Mouse (Mus musculus) hindlimb bud, embryonic 11.5 days (tissue): ENCODE data around the gene Scn7a.
A peak's percentile ranks its signal among the peaks of the same experiment; 100 is the strongest.

Experiments
- DNase-seq: peaks from one replicate; pipeline ENCODE4 v3.0.0-alpha.2; 2012; ENCODE audit warnings: low read depth, low spot score; ENCODE audit errors: extremely low spot score

Scn7a gene

GRCm38 (mm10) chr2:66784765-66785164 is at the start of gene Scn7a:
Gene Scn7a, minus strand, starts transcription at chr2:66784914.
- DNase-seq, result no peak

- no peak for DNase-seq
Measured at GRCm38 (mm10) chr2:66827729-66828128, 43.0 kb upstream of the Scn7a start.

GRCm38 (mm10) chr2:66819862-66820559 is 35.3 kb upstream of the Scn7a start:
- DNase-seq, result no peak

- peak; percentile 33 for DNase-seq
Measured at GRCm38 (mm10) chr2:66799676-66800249, 15.0 kb upstream of the Scn7a start.

GRCm38 (mm10) chr2:66797493-66797892 is 12.8 kb upstream of the Scn7a start:
- DNase-seq, result no peak

- no peak for DNase-seq
Measured at GRCm38 (mm10) chr2:66791629-66792028, 6.9 kb upstream of the Scn7a start.

- DNase-seq, result no peak
Measured at GRCm38 (mm10) chr2:66780884-66781283, 3.8 kb downstream of the Scn7a start.

GRCm38 (mm10) chr2:66767980-66768379 is 16.7 kb downstream of the Scn7a start:
- no peak for DNase-seq

- no peak for DNase-seq
Measured at GRCm38 (mm10) chr2:66765170-66765569, 19.5 kb downstream of the Scn7a start.

GRCm38 (mm10) chr2:66762905-66763304 is 21.8 kb downstream of the Scn7a start:
- DNase-seq, result no peak

- no peak for DNase-seq
Measured at GRCm38 (mm10) chr2:66728002-66728401, 56.7 kb downstream of the Scn7a start.

- DNase-seq, result no peak
Measured at GRCm38 (mm10) chr2:66727585-66727974, 57.1 kb downstream of the Scn7a start.

GRCm38 (mm10) chr2:66726878-66727584 is 57.7 kb downstream of the Scn7a start:
- DNase-seq, result peak; percentile 18

- no peak for DNase-seq
Measured at GRCm38 (mm10) chr2:66712071-66712470, 72.6 kb downstream of the Scn7a start.

- DNase-seq, result no peak
Measured at GRCm38 (mm10) chr2:66692300-66692699, 92.4 kb downstream of the Scn7a start.

GRCm38 (mm10) chr2:66661988-66662387 is 122.7 kb downstream of the Scn7a start:
- no peak for DNase-seq

GRCm38 (mm10) chr2:66656430-66656829 is 128.3 kb downstream of the Scn7a start:
- DNase-seq, result no peak

- DNase-seq, result no peak
Measured at GRCm38 (mm10) chr2:66655431-66655830, 129.3 kb downstream of the Scn7a start.

- peak; percentile 12 for DNase-seq
Measured at GRCm38 (mm10) chr2:66644384-66644783, 140.3 kb downstream of the Scn7a start.

- no peak for DNase-seq
Measured at GRCm38 (mm10) chr2:66634580-66635359, 149.9 kb downstream of the Scn7a start, which contains the start of gene Scn9a. Gene Scn9a, minus strand, starts transcription at chr2:66634962.

GRCm38 (mm10) chr2:66632728-66633127 is 152.0 kb downstream of the Scn7a start:
- DNase-seq, result no peak
